Mouse (Mus musculus) stomach, postnatal 0 days (tissue): ENCODE results near the gene Pilra. TPM values are rescaled to one million over a fixed set of nuclear protein-coding genes. Genes with fewer than 3 reads are reported as not detected.

Source experiments
- ATAC-seq: fragments of 200-750 bp; cut with Nextera tagmentation; 2 replicates; pipeline ENCODE4 v1.8.0; 2017; ENCODE audit not compliant: low FRiP score, low TSS enrichment
- DNase-seq: peaks from one replicate; pipeline ENCODE4 v3.0.0-alpha.2; 2016; ENCODE audit warnings: low spot score
- H3K27ac ChIP-seq: fragments of 300-500 bp; sonication (generic); replicated peaks from 2 replicates; pipeline ENCODE4 v1.5.1; 2014; ENCODE audit warnings: mild to moderate bottlenecking, control low read depth
- H3K27me3 ChIP-seq: fragments of 300-500 bp; sonication (generic); 2 replicates; pipeline ENCODE4 v1.6.1; 2014; ENCODE audit warnings: low read length; ENCODE audit not compliant: control insufficient read depth, insufficient read depth
- H3K36me3 ChIP-seq: fragments of 300-500 bp; sonication (generic); 2 replicates; pipeline ENCODE4 v1.6.1; 2014; ENCODE audit warnings: low read length, mixed read lengths; ENCODE audit not compliant: control insufficient read depth, insufficient read depth
- H3K4me1 ChIP-seq: fragments of 300-500 bp; sonication (generic); replicated peaks from 2 replicates; pipeline ENCODE4 v1.6.1; 2014; ENCODE audit warnings: antibody characterized with exemption; ENCODE audit not compliant: control insufficient read depth, insufficient read depth
- H3K4me2 ChIP-seq: fragments of 300-500 bp; sonication (generic); replicated peaks from 2 replicates; pipeline ENCODE4 v1.6.1; 2014; ENCODE audit warnings: low read depth, mild to moderate bottlenecking, control low read depth, moderate library complexity
- H3K4me3 ChIP-seq: fragments of 300-500 bp; sonication (generic); 2 replicates; pipeline ENCODE4 v1.5.1; 2014; ENCODE audit warnings: low read depth, low read length, control low read depth
- H3K9ac ChIP-seq: fragments of 300-500 bp; sonication (generic); 2 replicates; pipeline ENCODE4 v1.6.1; 2014; ENCODE audit warnings: mild to moderate bottlenecking, low read length, control low read depth, mixed read lengths
- H3K9me3 ChIP-seq: fragments of 300-500 bp; sonication (generic); 2 replicates; pipeline ENCODE4 v1.6.1; 2016; ENCODE audit warnings: low read length; ENCODE audit not compliant: control insufficient read depth
- CTCF ChIP-seq: IDR thresholded peaks from 2 replicates; pipeline ENCODE4 v1.5.1; 2016; ENCODE audit warnings: antibody characterized with exemption, low read depth, mild to moderate bottlenecking, moderate library complexity
- EP300 ChIP-seq: optimal IDR thresholded peaks from 2 replicates; pipeline ENCODE3; 2016; ENCODE audit warnings: antibody characterized with exemption
- WGBS: fragments of 180-500 bp; shearing (Covaris S2); extraction: QIAGEN DNeasy Blood & Tissue Kit; methylation state at CpG from one replicate; pipeline ENCODE4 v1.1.7; 2014; 5-methylcytosine and 5-hydroxymethylcytosine counted together
- polyA plus RNA-seq: library from polyadenylated mRNA; unstranded; fragments of >200 nt; fragmentation: Nextera tagmentation; extraction: Ambion mirVana; gene quantifications from 2 replicates; pipeline ENCODE4 v1.2.1, GENCODE M21; 2015

The Pilra gene
- polyA plus RNA-seq, 1 experiment from 2014 or later: 0.64 TPM

DNA sequence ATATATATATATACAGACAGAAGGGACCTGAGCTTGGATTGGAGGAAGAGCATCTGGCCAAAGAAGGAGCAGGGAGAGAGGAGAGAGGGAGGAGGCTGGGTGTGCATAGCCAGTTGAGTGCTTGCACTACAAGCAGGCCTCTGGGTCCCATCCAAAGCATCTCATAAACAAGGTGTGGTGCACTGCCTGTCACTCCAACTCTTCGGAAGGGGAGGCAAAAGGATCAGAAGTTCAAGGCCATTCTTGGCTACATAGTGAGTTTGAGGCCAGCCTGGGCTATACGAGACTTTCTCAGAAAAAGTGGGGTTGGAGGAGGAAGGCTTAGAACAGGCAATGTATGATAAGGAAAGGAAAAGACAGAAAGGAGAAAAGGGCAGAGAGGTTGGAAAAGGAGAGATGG, 10.1 kb downstream of the Pilra start:
- 78% methylated on average over 2 of the region's 2 CpGs for WGBS
- Histone ChIP-seq H3K27ac (no peak overlapping the region), H3K9me3 (no peaks in the 10 kb centered on the region), H3K4me2 (no peak overlapping the region), H3K36me3 (no peaks in the 10 kb centered on the region), H3K4me1 (no peaks in the 10 kb centered on the region), H3K9ac (no peak overlapping the region), H3K4me3 (no peak overlapping the region), H3K27me3 (no peaks in the 10 kb centered on the region)
- ATAC-seq (no peak), DNase-seq (no peak)
- no peak for TF ChIP-seq EP300
- TF ChIP-seq CTCF: no peak

DNA sequence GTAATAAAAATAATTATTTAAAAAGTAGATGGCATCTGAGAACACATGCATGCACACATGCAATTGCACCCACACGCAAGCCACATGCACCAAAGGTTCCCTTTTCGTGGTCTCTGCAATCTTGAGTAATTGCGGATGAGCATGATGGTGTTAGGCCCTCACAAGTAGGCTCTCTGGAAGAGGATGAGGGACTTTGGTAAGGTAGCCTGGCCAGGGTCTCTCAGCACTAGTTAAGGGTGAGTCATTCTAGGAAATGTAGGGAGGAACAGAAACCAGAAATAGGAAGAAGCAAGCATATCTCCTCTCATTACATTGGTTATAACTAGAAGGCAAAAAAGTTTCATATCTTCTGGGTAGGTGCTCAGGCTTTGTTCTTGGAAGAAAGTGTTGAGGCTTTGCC, 11.1 kb downstream of the Pilra start:
- Histone ChIP-seq H3K27me3 (no peaks in the 10 kb centered on the region), H3K4me2 (no peak overlapping the region), H3K27ac (no peak overlapping the region), H3K9ac (no peak overlapping the region), H3K9me3 (no peaks in the 10 kb centered on the region), H3K4me3 (no peak overlapping the region), H3K36me3 (no peaks in the 10 kb centered on the region), H3K4me1 (no peaks in the 10 kb centered on the region)
- ATAC-seq (no peak), DNase-seq (no peak)
- WGBS: 87% methylated on average over 3 of the region's 3 CpGs
- TF ChIP-seq CTCF (no peak), EP300 (no peak)

- H3K4me3 ChIP-seq: no peak overlapping the region
- 89% methylated on average over 6 of the region's 6 CpGs for WGBS
- no peaks in the 10 kb centered on the region for H3K4me1 ChIP-seq
- H3K36me3 ChIP-seq: no peaks in the 10 kb centered on the region
- ATAC-seq: no peak
- no peak overlapping the region for H3K27ac ChIP-seq
- no peak for TF ChIP-seq EP300
- TF ChIP-seq CTCF: no peak
- H3K27me3 ChIP-seq: no peaks in the 10 kb centered on the region
- H3K4me2 ChIP-seq: no peak overlapping the region
- H3K9ac ChIP-seq: no peak overlapping the region
- H3K9me3 ChIP-seq: no peaks in the 10 kb centered on the region
- no peak for DNase-seq
Measured at GRCm38 (mm10) chr5:137823455-137824045, 12.5 kb downstream of the Pilra start.

DNA sequence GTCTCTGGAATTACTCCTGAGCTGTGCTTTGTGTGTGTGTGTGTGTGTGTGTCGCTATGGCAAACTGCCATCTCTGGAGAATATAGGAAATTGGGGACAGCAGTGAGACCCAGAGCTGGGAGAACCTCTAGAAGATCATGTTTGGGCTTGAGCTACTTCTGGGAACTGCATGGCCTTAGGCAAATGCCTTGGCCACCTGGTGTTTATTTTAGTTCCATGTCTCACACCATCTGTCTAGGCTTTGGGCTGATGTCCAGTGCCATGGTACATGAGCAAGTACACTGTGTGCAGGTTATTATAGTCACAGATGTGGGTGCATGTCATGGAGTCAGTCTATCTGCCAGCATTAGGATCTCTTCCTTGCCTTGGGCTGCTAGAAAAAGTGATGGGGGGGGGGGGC, 13.5 kb downstream of the Pilra start:
- Histone ChIP-seq H3K4me2 (no peak overlapping the region), H3K9ac (no peak overlapping the region), H3K4me1 (no peaks in the 10 kb centered on the region), H3K9me3 (no peaks in the 10 kb centered on the region), H3K4me3 (no peak overlapping the region), H3K36me3 (no peaks in the 10 kb centered on the region), H3K27ac (no peak overlapping the region), H3K27me3 (no peaks in the 10 kb centered on the region)
- TF ChIP-seq CTCF (no peak), EP300 (no peak)
- DNase-seq: no peak
- ATAC-seq: no peak
- WGBS: 81% methylated on average over 1 of the region's 1 CpGs

DNA sequence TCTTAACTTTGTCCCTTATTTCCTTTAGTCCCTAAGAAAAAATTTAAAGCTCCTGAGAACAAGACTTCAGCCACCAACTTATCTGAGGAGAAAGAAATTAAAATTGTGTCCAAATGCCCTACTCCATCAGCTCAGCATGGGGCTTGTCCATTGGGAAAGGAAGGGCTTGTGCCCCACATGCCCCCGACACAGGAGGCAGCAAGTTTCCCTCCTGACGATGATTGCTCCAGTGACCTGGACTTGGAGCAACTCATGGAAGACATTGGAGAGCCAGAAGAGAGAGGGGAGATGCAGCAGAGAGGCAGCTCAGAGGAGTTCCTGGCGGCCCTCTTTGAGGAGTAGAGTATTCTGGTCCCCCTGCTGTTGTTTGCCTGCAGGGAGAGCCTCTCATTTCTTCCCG, 14.0 kb downstream of the Pilra start:
- TF ChIP-seq CTCF: no peak
- no peak for TF ChIP-seq EP300
- Histone ChIP-seq H3K27me3 (no peaks in the 10 kb centered on the region), H3K4me3 (no peak overlapping the region), H3K27ac (no peak overlapping the region), H3K9ac (no peak overlapping the region), H3K4me2 (no peak overlapping the region), H3K36me3 (no peaks in the 10 kb centered on the region), H3K9me3 (no peaks in the 10 kb centered on the region), H3K4me1 (no peaks in the 10 kb centered on the region)
- DNase-seq (no peak), ATAC-seq (no peak)
- 65% methylated on average over 4 of the region's 4 CpGs for WGBS

DNA sequence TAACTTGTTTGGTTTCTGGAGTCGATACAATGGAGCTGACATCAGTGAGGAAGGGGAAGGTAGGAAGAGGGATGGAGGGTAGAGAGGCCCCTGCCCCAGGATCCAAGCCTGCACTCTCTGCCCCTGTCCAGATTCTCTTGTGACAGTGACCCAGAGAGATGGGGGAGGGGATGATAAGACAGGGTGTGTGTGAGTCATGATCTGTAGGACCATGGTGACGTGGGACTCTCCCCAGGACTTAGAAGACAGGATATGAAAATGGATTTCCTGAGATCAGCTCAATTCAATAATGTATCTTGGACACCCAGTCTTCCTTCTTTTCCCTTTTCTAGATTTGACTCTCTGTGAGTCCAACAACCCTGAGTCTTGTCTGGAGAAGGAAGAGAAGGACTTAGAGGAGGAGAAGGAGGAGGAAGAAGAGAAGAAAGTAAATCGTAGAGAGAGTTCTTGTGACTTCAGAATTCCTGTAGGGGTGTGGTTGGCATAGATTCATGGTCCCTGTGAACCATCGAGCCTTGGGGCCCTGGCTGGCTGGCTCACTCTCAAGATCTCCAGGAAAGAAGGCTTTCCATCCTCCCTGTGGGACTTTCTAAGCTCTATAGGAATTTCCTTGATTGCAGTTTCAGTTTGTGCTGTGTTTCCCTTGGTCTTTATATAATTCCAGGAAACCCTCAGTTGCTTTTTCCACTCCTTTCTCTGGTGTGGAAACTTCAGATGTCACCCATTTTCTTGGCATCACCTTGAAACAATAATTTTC, 18.4 kb downstream of the Pilra start:
- no peaks in the 10 kb centered on the region for H3K27me3 ChIP-seq
- DNase-seq (no peak), ATAC-seq (no peak)
- WGBS: 38% methylated on average over 4 of the region's 4 CpGs
- H3K4me1 ChIP-seq: no peaks in the 10 kb centered on the region
- no peak overlapping the region for H3K27ac ChIP-seq
- no peaks in the 10 kb centered on the region for H3K9me3 ChIP-seq
- no peaks in the 10 kb centered on the region for H3K36me3 ChIP-seq
- TF ChIP-seq EP300 (no peak), CTCF (no peak)
- no peak overlapping the region for H3K4me3 ChIP-seq
- H3K9ac ChIP-seq: no peak overlapping the region
- H3K4me2 ChIP-seq: no peak overlapping the region
